Mouse (Mus musculus) urinary bladder, postnatal 36 days (tissue): Measurements from ENCODE around the gene R3hdm4.
"Not testable (repeated sequence)": the region's sequence is repeated elsewhere in the genome, so short reads cannot be mapped to it uniquely, and the experiment has no call there.

Experiments used
- DNase-seq, 2 experiments: peaks; one replicate each; pipeline ENCODE4 v3.0.0; 2022; ENCODE audit warnings: low spot score in 2 of 2, mixed read lengths in 1 of 2

The R3hdm4 gene

GRCm38 (mm10) chr10:79920958-79921535 is at the start of gene R3hdm4:
Gene R3hdm4, minus strand, starts transcription at chr10:79921208.
- DNase-seq, result no peak

DNA sequence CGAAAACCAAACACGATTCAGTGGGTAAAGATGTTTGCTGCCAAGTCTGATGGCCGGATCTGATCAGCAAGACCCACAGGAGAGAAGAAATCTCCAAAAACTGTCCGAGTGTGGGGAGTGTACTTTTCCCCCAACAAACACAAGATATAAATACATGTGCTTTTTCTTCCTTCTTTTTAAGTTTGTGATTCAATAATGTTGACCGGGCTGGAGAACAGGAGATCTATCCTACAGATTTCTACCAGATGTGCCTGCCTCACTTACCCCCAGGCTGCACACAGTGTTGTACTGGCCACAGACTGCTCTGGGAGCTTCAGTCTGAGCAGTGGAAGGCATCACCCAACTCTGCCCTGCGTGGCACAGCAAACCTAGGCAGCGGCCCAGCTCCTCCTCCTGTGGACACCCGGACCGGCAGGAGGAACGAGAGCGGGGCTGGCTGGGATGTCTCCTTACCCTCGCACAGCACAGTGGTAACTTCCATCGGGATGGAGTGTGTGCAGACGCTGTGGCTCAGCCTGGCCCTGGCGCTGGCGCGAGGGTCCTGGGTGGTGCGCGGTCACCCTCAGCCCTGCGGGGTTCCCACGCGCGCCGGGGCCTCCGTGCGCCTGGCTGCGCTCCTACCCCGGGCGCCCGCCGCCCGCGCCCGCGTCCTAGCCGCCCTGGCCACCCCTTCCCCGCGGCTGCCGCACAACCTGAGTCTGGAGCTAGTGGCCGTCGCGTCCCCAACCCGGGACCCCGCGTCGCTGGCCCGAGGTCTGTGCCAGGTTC is 49.6 kb upstream of the R3hdm4 start, which contains the start of gene Grin3b:
Gene Grin3b, plus strand, starts transcription at position 301 of the 768 bp plus-strand sequence.
- no peak for DNase-seq

DNA sequence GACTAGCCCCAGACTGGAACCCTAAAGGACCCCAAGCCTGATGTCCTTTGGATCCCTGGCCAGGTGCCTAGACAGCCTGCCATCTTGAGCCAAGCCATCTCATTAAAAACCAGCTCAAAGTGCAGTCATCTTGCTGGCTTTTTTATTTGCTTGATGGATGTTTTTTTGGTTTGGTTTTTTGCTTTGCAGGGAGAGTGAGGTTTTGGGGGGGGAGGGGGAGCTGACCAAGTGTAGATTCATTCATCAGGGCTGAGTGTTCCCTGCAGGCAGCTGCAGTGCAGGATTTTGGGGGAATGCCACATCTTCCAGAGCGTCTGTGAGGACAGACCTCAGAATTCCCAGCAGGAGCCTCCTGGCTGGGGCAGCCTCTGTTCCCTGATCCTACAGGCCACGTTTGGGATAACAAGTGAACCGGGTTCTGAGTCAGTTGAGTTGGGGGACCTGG is 48.1 kb upstream of the R3hdm4 start:
- no peak for DNase-seq

GRCm38 (mm10) chr10:79968181-79968580 is 47.2 kb upstream of the R3hdm4 start:
- no peak for DNase-seq

- no peak for DNase-seq
These were observed 45.9 kb upstream of the R3hdm4 start for GRCm38 (mm10) chr10:79966886-79967400.

DNA sequence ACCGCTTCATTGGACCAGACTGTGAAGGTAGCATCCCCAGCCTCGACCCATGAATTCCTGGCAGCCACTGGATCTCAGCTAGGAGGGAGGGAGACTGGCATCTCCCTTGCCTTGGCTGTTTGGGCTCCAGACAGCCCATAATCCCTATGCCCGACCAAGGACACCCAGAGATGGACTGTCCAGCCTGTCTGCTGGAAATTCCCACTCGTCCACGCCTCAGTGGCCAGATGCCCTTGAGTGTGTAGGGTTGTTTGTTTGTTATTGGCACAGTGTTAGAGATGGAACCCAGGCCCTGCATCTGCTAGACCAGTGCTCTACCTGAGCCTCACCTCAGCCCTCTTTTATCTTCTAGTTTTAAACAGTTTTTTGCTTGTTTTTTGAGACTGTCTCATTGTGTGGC is 44.3 kb upstream of the R3hdm4 start:
- DNase-seq, result no peak

GRCm38 (mm10) chr10:79964727-79965126 is 43.7 kb upstream of the R3hdm4 start:
- no peak for DNase-seq

- no peak for DNase-seq
These were observed 39.8 kb upstream of the R3hdm4 start for GRCm38 (mm10) chr10:79960671-79961294.

- DNase-seq, result peak; percentile 99 to 100
These were observed 39.0 kb upstream of the R3hdm4 start, which contains the start of gene Wdr18 for GRCm38 (mm10) chr10:79959847-79960601. Gene Wdr18, plus strand, starts transcription at chr10:79960152.

DNA sequence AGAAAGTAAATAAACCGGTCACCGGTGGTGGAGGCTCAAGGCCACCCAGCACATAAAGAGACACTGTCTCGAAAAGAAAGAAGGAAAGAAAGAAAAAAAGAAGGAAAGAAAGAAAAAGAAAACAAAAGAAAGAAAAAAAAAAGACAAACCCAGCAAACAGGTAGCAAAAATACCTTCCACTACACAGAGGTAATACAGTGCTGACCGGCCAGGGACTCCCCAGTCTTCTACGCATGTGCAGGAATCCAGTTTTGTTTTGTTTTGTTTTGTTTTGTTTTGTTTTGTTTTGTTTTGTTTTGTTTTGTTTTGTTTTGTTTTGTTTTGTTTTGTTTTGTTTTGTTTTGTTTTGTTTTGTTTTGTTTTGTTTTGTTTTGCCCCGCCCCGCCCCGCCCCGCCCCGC is 38.4 kb upstream of the R3hdm4 start:
- DNase-seq, result not testable (repeated sequence)

DNA sequence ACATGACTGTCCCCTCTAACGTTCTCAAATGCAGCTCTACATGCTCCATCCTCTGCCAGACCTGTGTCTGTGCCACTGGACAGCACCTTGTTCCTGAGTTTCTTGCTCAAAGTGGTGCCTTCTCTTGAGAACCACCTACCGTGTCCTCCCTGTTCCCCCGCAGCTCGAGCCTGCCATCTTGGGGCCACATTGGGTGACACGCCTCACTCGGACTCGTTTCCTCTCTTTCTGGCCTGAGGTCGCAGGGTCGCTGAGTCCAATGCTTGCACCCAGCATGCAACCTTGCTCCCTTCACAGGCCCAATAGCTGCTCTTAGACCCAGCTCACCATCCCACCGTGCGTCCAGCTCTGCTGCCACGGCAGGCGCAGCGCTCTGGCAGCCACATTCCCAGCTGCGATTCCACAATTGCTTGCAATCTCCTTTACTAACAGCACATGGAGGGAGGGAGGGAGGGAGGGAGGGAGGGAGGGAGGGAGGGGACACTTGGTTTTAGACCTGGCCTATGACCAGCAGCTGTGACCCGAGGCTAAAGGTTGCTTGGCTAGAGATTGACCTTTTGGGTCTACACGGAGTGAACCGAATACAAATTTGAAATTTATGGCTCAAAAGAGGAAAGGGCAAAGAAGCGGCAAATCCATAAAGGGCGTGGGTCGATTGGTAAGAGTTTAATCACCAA is 37.3 kb upstream of the R3hdm4 start:
- peak; percentile 73 to 85 for DNase-seq

- no peak for DNase-seq
These were observed 35.7 kb upstream of the R3hdm4 start for GRCm38 (mm10) chr10:79956643-79957154.

- DNase-seq, result no peak
These were observed 34.7 kb upstream of the R3hdm4 start for GRCm38 (mm10) chr10:79955691-79956090.

- no peak for DNase-seq
These were observed 32.9 kb upstream of the R3hdm4 start for GRCm38 (mm10) chr10:79953946-79954345.

GRCm38 (mm10) chr10:79950661-79951060 is 29.7 kb upstream of the R3hdm4 start:
- no peak for DNase-seq

DNA sequence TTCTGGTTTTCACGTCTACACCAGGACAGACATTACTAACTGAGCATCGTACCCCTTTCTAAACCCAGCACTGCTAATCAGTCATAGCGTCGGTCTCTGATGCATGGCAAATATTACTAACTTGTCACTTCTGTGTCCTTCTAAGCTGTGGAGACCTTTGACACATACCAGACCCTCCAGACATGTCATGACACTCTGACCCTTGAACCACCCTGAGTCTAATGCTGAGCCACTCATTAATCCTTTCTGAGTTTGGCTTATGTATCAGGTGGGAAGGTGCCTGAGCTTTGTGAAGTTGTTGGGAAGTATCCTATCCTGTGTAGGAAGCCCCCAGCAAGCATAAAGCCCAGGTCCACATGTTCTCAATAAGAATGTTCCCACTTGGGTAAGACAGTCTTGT is 28.9 kb upstream of the R3hdm4 start:
- no peak for DNase-seq

GRCm38 (mm10) chr10:79947502-79947901 is 26.5 kb upstream of the R3hdm4 start:
- DNase-seq, result no peak

GRCm38 (mm10) chr10:79946752-79947322 is 25.8 kb upstream of the R3hdm4 start:
- no peak for DNase-seq

DNA sequence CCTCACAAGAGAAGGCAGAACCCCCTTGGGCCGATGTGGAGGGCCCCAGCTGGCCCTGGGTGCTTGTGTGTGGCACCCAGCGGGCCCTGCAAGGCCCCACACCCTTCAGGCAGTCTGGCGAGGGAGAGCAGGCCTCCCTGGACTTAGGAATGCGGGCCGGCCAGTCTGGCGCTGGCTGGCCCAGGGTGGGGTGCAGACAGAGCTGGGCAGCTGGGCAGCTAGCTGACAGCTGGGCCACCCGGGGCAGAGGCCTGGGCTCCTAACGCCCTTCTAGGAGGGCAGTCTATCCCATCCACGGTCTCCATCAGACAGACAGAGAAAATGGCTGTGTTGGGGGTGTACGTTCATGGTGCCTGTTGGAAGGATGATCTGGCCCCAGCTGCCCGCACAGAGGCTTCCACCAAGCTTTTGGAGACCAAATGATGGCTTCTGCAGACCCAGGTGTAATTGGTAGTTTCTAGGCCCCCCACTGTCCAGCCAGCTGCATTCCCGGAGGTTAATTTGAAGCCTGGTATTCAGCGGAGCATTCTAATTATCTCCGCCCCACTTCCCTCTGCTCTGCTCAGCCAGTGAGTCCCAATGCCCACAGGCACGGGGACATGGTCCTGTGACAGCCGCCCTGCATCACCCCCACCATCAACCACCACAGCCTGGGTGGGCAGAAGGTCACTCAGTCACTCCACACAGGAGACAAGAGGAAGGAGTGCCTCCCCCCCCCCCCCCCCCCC is 24.7 kb upstream of the R3hdm4 start:
- DNase-seq, result peak; percentile 44 to 46

DNA sequence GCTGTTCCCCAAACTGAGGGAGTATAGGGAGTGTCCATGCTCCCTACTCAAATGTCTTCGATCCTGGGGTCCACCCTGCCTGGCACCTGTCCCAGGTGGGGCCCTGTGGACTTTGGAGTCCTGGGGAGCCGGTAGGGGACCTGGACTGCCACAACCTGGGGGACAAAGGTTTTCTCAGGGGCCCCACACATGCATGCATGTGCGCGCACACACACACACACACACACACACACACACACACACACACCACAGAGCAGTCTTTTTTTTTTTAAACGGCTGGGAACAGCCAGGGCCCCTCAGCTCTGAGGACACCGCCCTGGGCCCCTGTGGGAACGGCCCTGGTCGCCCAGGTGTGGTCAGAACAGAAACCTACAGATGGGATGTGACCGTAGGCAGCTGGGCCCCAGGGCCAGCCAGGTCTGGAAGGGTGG is 22.5 kb upstream of the R3hdm4 start:
- no peak for DNase-seq
